Mouse (Mus musculus): ENCODE measurements around the gene Dip2c. TPM values are rescaled to one million over a fixed set of nuclear protein-coding genes. Genes with fewer than 3 reads are reported as not detected.
A peak's percentile ranks its signal among the peaks of the same experiment; 100 is the strongest.

Dip2c gene
- total and polyA plus RNA-seq, 2 experiments from 2014 or later = 8.8 to 67.4 TPM

GRCm38 (mm10) chr13:9429884-9430283 lies 153.6 kb downstream of the Dip2c start:
- H3K9me3 ChIP-seq (ENCODE audit: low read length) = no peaks in the 10 kb centered on the region
- H3K4me2 ChIP-seq (ENCODE audit: low read depth) = no peak overlapping the region
- 93% methylated on average over 1 of the region's 1 CpGs for whole genome bisulfite sequencing
- ATAC-seq (no peak), DNase-seq (no peak)
- H3K36me3 ChIP-seq (ENCODE audit: insufficient read depth) = no peaks in the 10 kb centered on the region
- no peak overlapping the region for H3K27ac ChIP-seq (ENCODE audit: low read depth, low read length)
- H3K4me1 ChIP-seq (ENCODE audit: insufficient read depth) = no peaks in the 10 kb centered on the region
- H3K9ac ChIP-seq = no peak overlapping the region
- no peak for TF ChIP-seq CTCF (IDR thresholded peaks at IDR 0.05; ENCODE audit: low read depth)
- no peak overlapping the region for H3K4me3 ChIP-seq (ENCODE audit: low read depth, low read length)
- H3K27me3 ChIP-seq (ENCODE audit: insufficient read depth, low read length) = no peaks in the 10 kb centered on the region

GRCm38 (mm10) chr13:9430724-9431123 lies 154.4 kb downstream of the Dip2c start:
- no peak for TF ChIP-seq CTCF (IDR thresholded peaks at IDR 0.05; ENCODE audit: low read depth)
- H3K9me3 ChIP-seq (ENCODE audit: low read length) = no peaks in the 10 kb centered on the region
- WGBS = 79% methylated on average over 2 of the region's 2 CpGs
- no peaks in the 10 kb centered on the region for H3K4me1 ChIP-seq (ENCODE audit: insufficient read depth)
- no peaks in the 10 kb centered on the region for H3K36me3 ChIP-seq (ENCODE audit: insufficient read depth)
- DNase-seq (peak; percentile 15), ATAC-seq (peak; percentile 48; the same call in 1 of the 2 replicates)
- no peak overlapping the region for H3K9ac ChIP-seq
- no peak overlapping the region for H3K27ac ChIP-seq (ENCODE audit: low read depth, low read length)
- no peak overlapping the region for H3K4me2 ChIP-seq (ENCODE audit: low read depth)
- no peaks in the 10 kb centered on the region for H3K27me3 ChIP-seq (ENCODE audit: insufficient read depth, low read length)
- H3K4me3 ChIP-seq (ENCODE audit: low read depth, low read length) = no peak overlapping the region

- no peaks in the 10 kb centered on the region for H3K36me3 ChIP-seq (ENCODE audit: insufficient read depth)
- no peak for TF ChIP-seq CTCF (IDR thresholded peaks at IDR 0.05; ENCODE audit: low read depth)
- no peaks in the 10 kb centered on the region for H3K4me1 ChIP-seq (ENCODE audit: insufficient read depth)
- no peaks in the 10 kb centered on the region for H3K9me3 ChIP-seq (ENCODE audit: low read length)
- no peak overlapping the region for H3K4me2 ChIP-seq (ENCODE audit: low read depth)
- no peaks in the 10 kb centered on the region for H3K27me3 ChIP-seq (ENCODE audit: insufficient read depth, low read length)
- H3K9ac ChIP-seq = no peak overlapping the region
- H3K4me3 ChIP-seq (ENCODE audit: low read depth, low read length) = no peak overlapping the region
- ATAC-seq (no peak), DNase-seq (no peak)
- no peak overlapping the region for H3K27ac ChIP-seq (ENCODE audit: low read depth, low read length)
Measured at GRCm38 (mm10) chr13:9431441-9431840, 155.1 kb downstream of the Dip2c start.

GRCm38 (mm10) chr13:9443066-9443465 lies 166.7 kb downstream of the Dip2c start:
- Histone ChIP-seq H3K9ac (no peak overlapping the region), H3K36me3 (ENCODE audit: insufficient read depth) (no peaks in the 10 kb centered on the region), H3K4me1 (ENCODE audit: insufficient read depth) (no peaks in the 10 kb centered on the region), H3K27me3 (ENCODE audit: insufficient read depth, low read length) (no peaks in the 10 kb centered on the region), H3K4me3 (ENCODE audit: low read depth, low read length) (no peak overlapping the region), H3K27ac (ENCODE audit: low read depth, low read length) (no peak overlapping the region), H3K4me2 (ENCODE audit: low read depth) (no peak overlapping the region), H3K9me3 (ENCODE audit: low read length) (no peaks in the 10 kb centered on the region)
- 85% methylated on average over 4 of the region's 4 CpGs for WGBS
- ATAC-seq (no peak), DNase-seq (no peak)
- TF ChIP-seq CTCF (IDR thresholded peaks at IDR 0.05; ENCODE audit: low read depth) = no peak

- H3K27ac ChIP-seq (ENCODE audit: low read depth, low read length) = no peak overlapping the region
Measured at GRCm38 (mm10) chr13:9445533-9446294, 169.4 kb downstream of the Dip2c start.

GRCm38 (mm10) chr13:9446448-9447115 lies 170.3 kb downstream of the Dip2c start:
- H3K4me1 ChIP-seq (ENCODE audit: insufficient read depth) = no peaks in the 10 kb centered on the region
- H3K27ac ChIP-seq (ENCODE audit: low read depth, low read length) = no peak overlapping the region
- no peaks in the 10 kb centered on the region for H3K27me3 ChIP-seq (ENCODE audit: insufficient read depth, low read length)
- no peak overlapping the region for H3K4me2 ChIP-seq (ENCODE audit: low read depth)
- TF ChIP-seq CTCF (IDR thresholded peaks at IDR 0.05; ENCODE audit: low read depth) = no peak
- DNase-seq = no peak
- no peak for ATAC-seq
- no peaks in the 10 kb centered on the region for H3K9me3 ChIP-seq (ENCODE audit: low read length)
- no peaks in the 10 kb centered on the region for H3K36me3 ChIP-seq (ENCODE audit: insufficient read depth)
- 91% methylated on average over 4 of the region's 4 CpGs for WGBS
- H3K9ac ChIP-seq = no peak overlapping the region
- H3K4me3 ChIP-seq (ENCODE audit: low read depth, low read length) = no peak overlapping the region

More at GRCm38 (mm10) chr13:9445533-9446294, 169.4 kb downstream of the Dip2c start:
- no peak overlapping the region for H3K9ac ChIP-seq
- no peak for TF ChIP-seq CTCF (IDR thresholded peaks at IDR 0.05; ENCODE audit: low read depth)
- 89% methylated on average over 6 of the region's 6 CpGs for WGBS
- DNase-seq (no peak), ATAC-seq (no peak; the same call in 1 of the 2 replicates)
- H3K27me3 ChIP-seq (ENCODE audit: insufficient read depth, low read length) = no peaks in the 10 kb centered on the region
- no peaks in the 10 kb centered on the region for H3K9me3 ChIP-seq (ENCODE audit: low read length)
- no peaks in the 10 kb centered on the region for H3K4me1 ChIP-seq (ENCODE audit: insufficient read depth)
- H3K4me2 ChIP-seq (ENCODE audit: low read depth) = no peak overlapping the region
- no peak overlapping the region for H3K4me3 ChIP-seq (ENCODE audit: low read depth, low read length)
- no peaks in the 10 kb centered on the region for H3K36me3 ChIP-seq (ENCODE audit: insufficient read depth)

GRCm38 (mm10) chr13:9450276-9450675 lies 173.9 kb downstream of the Dip2c start:
- Histone ChIP-seq H3K9ac (no peak overlapping the region), H3K9me3 (ENCODE audit: low read length) (no peaks in the 10 kb centered on the region), H3K27ac (ENCODE audit: low read depth, low read length) (no peak overlapping the region), H3K27me3 (ENCODE audit: insufficient read depth, low read length) (no peaks in the 10 kb centered on the region), H3K4me3 (ENCODE audit: low read depth, low read length) (no peak overlapping the region), H3K4me1 (ENCODE audit: insufficient read depth) (no peaks in the 10 kb centered on the region), H3K36me3 (ENCODE audit: insufficient read depth) (no peaks in the 10 kb centered on the region), H3K4me2 (ENCODE audit: low read depth) (no peak overlapping the region)
- DNase-seq = no peak
- TF ChIP-seq CTCF (IDR thresholded peaks at IDR 0.05; ENCODE audit: low read depth) = no peak
- 75% methylated on average over 3 of the region's 3 CpGs for WGBS
- no peak for ATAC-seq

Measured in forebrain, postnatal 0 days (tissue).